Mouse (Mus musculus) megakaryocyte, embryonic 14.5 days (primary cell): ENCODE results near the gene Abca16.

Source experiments
- FLI1 ChIP-seq: IDR thresholded peaks from 2 replicates; pipeline ENCODE4 v1.6.1; 2012; ENCODE audit warnings: low read length, inconsistent platforms, mixed read lengths
- GATA1 ChIP-seq: IDR thresholded peaks from 3 replicates; pipeline ENCODE4 v1.6.1; 2012; ENCODE audit warnings: mixed read lengths, low read length, inconsistent platforms, borderline replicate concordance

DNA sequence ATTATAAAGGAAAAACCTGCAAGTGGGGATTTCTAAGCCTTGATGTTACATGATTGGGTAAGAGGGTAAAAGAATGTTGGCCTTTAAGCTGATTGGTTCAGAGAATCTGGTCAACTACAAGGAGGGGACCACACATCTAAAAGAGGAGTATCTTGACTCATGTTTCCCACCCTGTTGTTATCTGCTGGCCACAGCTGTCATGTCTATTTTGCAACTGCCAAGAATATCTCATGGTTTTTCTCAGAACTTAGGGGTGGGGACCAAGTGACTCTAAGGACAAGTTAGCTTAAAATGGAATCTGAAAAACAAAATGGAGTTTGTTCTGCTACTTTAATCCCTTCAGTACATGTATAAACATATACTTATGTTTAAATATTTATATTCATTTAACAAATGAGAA is 22.0 kb downstream of the Abca16 start:
- TF ChIP-seq GATA1, result no peak
- no peak for TF ChIP-seq FLI1
